Mouse (Mus musculus) midbrain, embryonic 12.5 days (tissue): ENCODE measurements around the gene Blcap. TPM values are rescaled to one million over a fixed set of nuclear protein-coding genes. Genes with fewer than 3 reads are reported as not detected.

Experiments
- ATAC-seq: fragments of 200-750 bp; cut with Nextera tagmentation; 2 replicates; pipeline ENCODE4 v1.8.0; 2017; ENCODE audit warnings: low read depth, moderate TSS enrichment, moderate library complexity; ENCODE audit not compliant: low FRiP score
- H3K27ac ChIP-seq: fragments of 300-500 bp; sonication (generic); replicated peaks from 2 replicates; pipeline ENCODE4 v1.5.1; 2016; ENCODE audit warnings: mild to moderate bottlenecking
- H3K27me3 ChIP-seq: fragments of 300-500 bp; sonication (generic); 2 replicates; pipeline ENCODE4 v1.6.1; 2016; ENCODE audit warnings: mild to moderate bottlenecking
- H3K36me3 ChIP-seq: fragments of 300-500 bp; sonication (generic); 2 replicates; pipeline ENCODE4 v1.6.1; 2016
- H3K4me1 ChIP-seq: fragments of 300-500 bp; sonication (generic); 2 replicates; pipeline ENCODE4 v1.6.1; 2016
- H3K4me2 ChIP-seq: fragments of 300-500 bp; sonication (generic); replicated peaks from 2 replicates; pipeline ENCODE4 v1.6.1; 2016; ENCODE audit warnings: mild to moderate bottlenecking, moderate library complexity
- H3K4me3 ChIP-seq: fragments of 300-500 bp; sonication (generic); 2 replicates; pipeline ENCODE4 v1.5.1; 2016; ENCODE audit warnings: mild to moderate bottlenecking
- H3K9ac ChIP-seq: fragments of 300-500 bp; sonication (generic); replicated peaks from 2 replicates; pipeline ENCODE4 v1.6.1; 2016; ENCODE audit warnings: mild to moderate bottlenecking, moderate library complexity
- H3K9me3 ChIP-seq: fragments of 300-500 bp; sonication (generic); 2 replicates; pipeline ENCODE4 v1.6.1; 2016; ENCODE audit warnings: mild to moderate bottlenecking
- WGBS: fragments of 180-500 bp; shearing (Covaris S2); methylation state at CpG from one replicate; pipeline ENCODE4 v1.1.7; 2016; 5-methylcytosine and 5-hydroxymethylcytosine counted together
- microRNA-seq: library from miRNA; unstranded; fragments of <30 nt; microRNA quantifications from one replicate; pipeline ENCODE4, GENCODE M21; 2017
- polyA plus RNA-seq: library from polyadenylated mRNA; unstranded; fragments of >200 nt; fragmentation: Nextera tagmentation; extraction: Ambion mirVana; gene quantifications from 2 replicates; pipeline ENCODE4 v1.2.1, GENCODE M21; 2016

Blcap gene
- polyA plus RNA-seq, 1 experiment from 2014 or later = 132 TPM

- 19% methylated on average over 9 of the region's 9 CpGs for WGBS
- Histone ChIP-seq H3K9me3 (no peaks in the 10 kb centered on the region), H3K4me2 (no peak overlapping the region), H3K4me1 (peaks cover 42% of the 10 kb centered on the region), H3K27ac (peak overlapping the region; percentile 57), H3K4me3 (no peak overlapping the region), H3K27me3 (peaks cover 35% of the 10 kb centered on the region), H3K36me3 (no peaks in the 10 kb centered on the region), H3K9ac (0 out of 2 replicates have a peak overlapping the region, but pooled peaks have one; percentile 15)
- ATAC-seq = no peak
Measured at GRCm38 (mm10) chr2:157513737-157514208, 57.3 kb downstream of the Blcap start.

GRCm38 (mm10) chr2:157512859-157513258, 58.2 kb downstream of the Blcap start:
- Histone ChIP-seq H3K4me2 (no peak overlapping the region), H3K9me3 (no peaks in the 10 kb centered on the region), H3K4me1 (peaks cover 33% of the 10 kb centered on the region), H3K27ac (no peak overlapping the region), H3K9ac (no peak overlapping the region), H3K36me3 (no peaks in the 10 kb centered on the region), H3K27me3 (peaks cover 36% of the 10 kb centered on the region), H3K4me3 (no peak overlapping the region)
- WGBS = 95% methylated on average over 9 of the region's 9 CpGs
- no peak for ATAC-seq

- WGBS = 78% methylated on average over 4 of the region's 4 CpGs
- ATAC-seq = no peak
- no peak overlapping the region for H3K4me2 ChIP-seq
- H3K9me3 ChIP-seq = no peaks in the 10 kb centered on the region
- H3K27ac ChIP-seq = 0 out of 2 replicates have a peak overlapping the region, but pooled peaks have one; percentile 0
- no peak overlapping the region for H3K4me3 ChIP-seq
- H3K9ac ChIP-seq = no peak overlapping the region
- H3K27me3 ChIP-seq = peaks cover 46% of the 10 kb centered on the region
- H3K36me3 ChIP-seq = no peaks in the 10 kb centered on the region
- peaks cover 40% of the 10 kb centered on the region for H3K4me1 ChIP-seq
Measured at GRCm38 (mm10) chr2:157510031-157510430, 61.0 kb downstream of the Blcap start.

GRCm38 (mm10) chr2:157509182-157509581, 61.9 kb downstream of the Blcap start:
- no peaks in the 10 kb centered on the region for H3K36me3 ChIP-seq
- peaks cover 53% of the 10 kb centered on the region for H3K27me3 ChIP-seq
- WGBS = 82% methylated on average over 5 of the region's 5 CpGs
- peaks cover 31% of the 10 kb centered on the region for H3K4me1 ChIP-seq
- H3K4me2 ChIP-seq = no peak overlapping the region
- H3K27ac ChIP-seq = no peak overlapping the region
- no peak for ATAC-seq
- H3K9ac ChIP-seq = no peak overlapping the region
- H3K4me3 ChIP-seq = no peak overlapping the region
- no peaks in the 10 kb centered on the region for H3K9me3 ChIP-seq

DNA sequence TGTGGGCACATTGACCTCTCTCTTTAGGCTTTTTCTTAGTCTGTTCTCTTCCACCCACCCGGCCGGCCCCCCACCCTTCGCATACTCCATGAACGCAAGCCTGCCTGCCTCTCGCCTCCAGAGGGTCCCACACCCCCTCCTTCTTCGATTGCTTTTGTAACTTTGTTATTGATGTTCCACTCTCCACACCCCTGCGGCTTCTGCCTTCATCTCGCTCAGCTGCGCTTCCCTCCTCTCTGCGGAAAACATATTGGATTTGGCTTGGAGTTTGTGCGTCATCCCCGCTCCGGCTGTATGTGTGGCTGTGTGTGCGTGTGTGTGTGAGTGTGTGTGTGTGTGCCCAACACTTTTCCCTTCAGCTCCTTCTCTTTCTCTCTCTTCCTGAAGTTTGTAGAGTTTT, 64.3 kb downstream of the Blcap start:
- Histone ChIP-seq H3K27me3 (peaks cover 47% of the 10 kb centered on the region), H3K4me3 (no peak overlapping the region), H3K36me3 (no peaks in the 10 kb centered on the region), H3K4me1 (peaks cover 21% of the 10 kb centered on the region), H3K27ac (peak overlapping the region; percentile 52; the same call in 1 of the 2 replicates), H3K9me3 (no peaks in the 10 kb centered on the region), H3K4me2 (peak overlapping the region; percentile 24; the same call in 1 of the 2 replicates), H3K9ac (no peak overlapping the region)
- ATAC-seq = peak; percentile 52; the same call in 1 of the 2 replicates
- 25% methylated on average over 14 of the region's 14 CpGs for WGBS

Small RNAs within 50 kb of the gene (microRNA-seq; reads per million reads assigned to microRNA genes)
- 12.5 reads per million, percentile 29 among the genes with 10 or more reads in this experiment for gene Gm23134

Other genes starting within 250 kb of the Blcap start
- gene Ghrh, start 223.8 kb downstream of the Blcap start, polyA plus RNA-seq = 1.0 and 1.1 TPM in 2 replicates
- gene Manbal, start 203.7 kb downstream of the Blcap start, polyA plus RNA-seq = 66.5 and 75.6 TPM in 2 replicates
- 33.5 and 36.6 TPM in 2 replicates for gene Src, start 152.8 kb downstream of the Blcap start, polyA plus RNA-seq
- gene Nnat, start 11.2 kb downstream of the Blcap start, polyA plus RNA-seq = 4,044 and 4,632 TPM in 2 replicates
- 89.1 and 94.2 TPM in 2 replicates for gene Ctnnbl1, start 166.1 kb upstream of the Blcap start, polyA plus RNA-seq